Comparison of ENCODE assay signal across 8 mouse cellular contexts in the genomic region with DNA sequence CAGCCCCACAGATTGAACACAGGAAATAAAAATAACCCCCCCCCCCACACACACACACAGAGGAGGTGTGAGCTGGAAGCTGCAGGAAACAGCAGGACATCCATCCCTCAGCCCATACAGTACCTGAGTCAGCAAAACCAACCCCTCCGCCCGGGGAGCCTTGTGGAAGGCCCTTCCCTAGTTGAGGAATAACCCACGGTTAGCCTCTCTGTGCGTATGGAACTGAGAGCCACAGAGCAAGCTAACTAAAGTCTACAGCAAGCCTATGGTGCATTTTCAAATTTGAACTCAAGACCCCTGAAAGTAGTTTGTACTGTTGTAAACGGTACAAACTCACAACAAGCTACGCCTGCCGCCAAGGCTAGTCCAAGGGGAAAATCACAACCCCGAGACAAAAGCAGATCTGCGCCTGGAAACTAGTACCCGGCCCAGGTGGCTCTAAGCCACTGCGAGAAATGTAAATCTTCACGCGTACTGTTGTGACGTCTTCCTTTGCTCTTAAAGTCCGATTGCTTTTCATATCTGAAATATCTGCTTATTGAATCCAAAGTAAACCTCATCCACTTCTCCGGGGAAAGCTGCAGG. TPM values are rescaled to one million over a fixed set of nuclear protein-coding genes. Genes with fewer than 3 reads are reported as not detected.
DNase-seq lines count a peak whose midpoint lies in the region; ATAC-seq and TF ChIP-seq lines count a peak whose summit lies in the region.

No protein-coding gene starts in this region.

- no peak for DNase-seq in embryonic facial prominence, embryonic 10.5 days (ENCODE audit: low spot score)
- DNase-seq in lung, adult 2 months: no peak
- no peak for DNase-seq in spleen, postnatal 4 days (ENCODE audit: low spot score in 2 of 2)
- no peak for DNase-seq in cerebellum, adult 11 months

- 77% methylated on average over 16 of the region's 16 CpGs for WGBS in embryonic facial prominence, embryonic 12.5 days
- WGBS in embryonic facial prominence, embryonic 10.5 days: 78% methylated on average over 16 of the region's 16 CpGs
- WGBS in lung, embryonic 16.5 days: 48% methylated on average over 16 of the region's 16 CpGs
- 35% methylated on average over 16 of the region's 16 CpGs for WGBS in lung, adult 2 months
- 65% methylated on average over 16 of the region's 16 CpGs for WGBS in heart, embryonic 14.5 days
- WGBS in liver, embryonic 16.5 days (ENCODE audit: insufficient replicate concordance): 53% methylated on average over 16 of the region's 16 CpGs

- no peak overlapping the region for H3K4me3 ChIP-seq in embryonic facial prominence, embryonic 12.5 days
- no peak overlapping the region for H3K4me3 ChIP-seq in embryonic facial prominence, embryonic 10.5 days
- H3K4me3 ChIP-seq in lung, embryonic 16.5 days (ENCODE audit: low read length): no peak overlapping the region
- H3K4me3 ChIP-seq in lung, adult 2 months (replicated peaks; ENCODE audit: extremely low read depth, low read depth, low read length): no peak overlapping the region
- H3K4me3 ChIP-seq in heart, embryonic 14.5 days (ENCODE audit: control insufficient read depth in 1 of 2, insufficient read depth in 1 of 2, low read depth in 1 of 2, low read length in 2 of 2): no peak overlapping the region
- H3K4me3 ChIP-seq in liver, embryonic 16.5 days (ENCODE audit: low read depth, low read length): no peak overlapping the region

- no peaks in the 10 kb centered on the region for H3K9me3 ChIP-seq in embryonic facial prominence, embryonic 12.5 days
- H3K9me3 ChIP-seq in embryonic facial prominence, embryonic 10.5 days: no peaks in the 10 kb centered on the region
- H3K9me3 ChIP-seq in lung, embryonic 16.5 days (ENCODE audit: control insufficient read depth, low read length): no peaks in the 10 kb centered on the region
- H3K9me3 ChIP-seq in heart, embryonic 14.5 days (ENCODE audit: control insufficient read depth, low read length): no peaks in the 10 kb centered on the region
- no peaks in the 10 kb centered on the region for H3K9me3 ChIP-seq in liver, embryonic 16.5 days (replicated peaks; ENCODE audit: control insufficient read depth, low read length)

- peak overlapping the region; percentile 60 for H3K27ac ChIP-seq in embryonic facial prominence, embryonic 12.5 days
- H3K27ac ChIP-seq in embryonic facial prominence, embryonic 10.5 days (replicated peaks): no peak overlapping the region; the same call in 1 of the 2 replicates
- peak overlapping the region; percentile 87 for H3K27ac ChIP-seq in lung, embryonic 16.5 days (ENCODE audit: low read length)
- H3K27ac ChIP-seq in heart, embryonic 14.5 days (replicated peaks in 1 of 2; ENCODE audit: control insufficient read depth in 1 of 2, insufficient read depth in 1 of 2, low read depth in 2 of 2, low read length in 2 of 2): peak overlapping the region; percentile 60 to 82
- H3K27ac ChIP-seq in liver, embryonic 16.5 days (ENCODE audit: low read length): peak overlapping the region; percentile 37; the same call in 1 of the 2 replicates

- peaks cover 5% of the 10 kb centered on the region for H3K36me3 ChIP-seq in embryonic facial prominence, embryonic 12.5 days
- H3K36me3 ChIP-seq in embryonic facial prominence, embryonic 10.5 days (replicated peaks): peaks cover 24% of the 10 kb centered on the region
- peaks cover 11% of the 10 kb centered on the region for H3K36me3 ChIP-seq in lung, embryonic 16.5 days (ENCODE audit: control insufficient read depth, insufficient read depth, low read length)
- peaks cover 21% of the 10 kb centered on the region for H3K36me3 ChIP-seq in heart, embryonic 14.5 days (ENCODE audit: control insufficient read depth, insufficient read depth, low read length)
- H3K36me3 ChIP-seq in liver, embryonic 16.5 days (ENCODE audit: control insufficient read depth, insufficient read depth): peaks cover 5% of the 10 kb centered on the region

- no peak for TF ChIP-seq POLR2A in lung, adult 2 months (IDR thresholded peaks at IDR 0.05; ENCODE audit: borderline replicate concordance, extremely low read depth, low read depth, low read length)

- H3K27me3 ChIP-seq in embryonic facial prominence, embryonic 12.5 days: no peaks in the 10 kb centered on the region
- no peaks in the 10 kb centered on the region; the same call in 1 of the 2 replicates for H3K27me3 ChIP-seq in embryonic facial prominence, embryonic 10.5 days (replicated peaks; ENCODE audit: low read depth, poor library complexity, severe bottlenecking)
- no peaks in the 10 kb centered on the region for H3K27me3 ChIP-seq in lung, embryonic 16.5 days (ENCODE audit: control insufficient read depth, insufficient read depth, low read depth, low read length)
- H3K27me3 ChIP-seq in heart, embryonic 14.5 days (ENCODE audit: control insufficient read depth, insufficient read depth, low read length): no peaks in the 10 kb centered on the region
- H3K27me3 ChIP-seq in liver, embryonic 16.5 days (ENCODE audit: control insufficient read depth, insufficient read depth, low read depth, low read length): no peaks in the 10 kb centered on the region

- H3K4me2 ChIP-seq in embryonic facial prominence, embryonic 12.5 days (replicated peaks): 0 out of 2 replicates have a peak overlapping the region, but pooled peaks have one; percentile 7
- H3K4me2 ChIP-seq in lung, embryonic 16.5 days (ENCODE audit: low read depth, low read length): peak overlapping the region; percentile 19; the same call in 1 of the 2 replicates
- H3K4me2 ChIP-seq in heart, embryonic 14.5 days (ENCODE audit: low read length): peak overlapping the region; percentile 27
- 0 out of 2 replicates have a peak overlapping the region, but pooled peaks have one; percentile 27 for H3K4me2 ChIP-seq in liver, embryonic 16.5 days (ENCODE audit: low read depth, low read length)

- peaks cover 14% of the 10 kb centered on the region for H3K4me1 ChIP-seq in embryonic facial prominence, embryonic 12.5 days
- peaks cover 21% of the 10 kb centered on the region for H3K4me1 ChIP-seq in embryonic facial prominence, embryonic 10.5 days
- H3K4me1 ChIP-seq in lung, embryonic 16.5 days (replicated peaks; ENCODE audit: control insufficient read depth, insufficient read depth, low read length): peaks cover 28% of the 10 kb centered on the region
- H3K4me1 ChIP-seq in lung, adult 2 months (ENCODE audit: control insufficient read depth, insufficient read depth, low read length): peaks cover 15% of the 10 kb centered on the region
- peaks cover 35 to 38% of the 10 kb centered on the region in 2 experiments for H3K4me1 ChIP-seq in heart, embryonic 14.5 days (ENCODE audit: control insufficient read depth in 2 of 2, insufficient read depth in 2 of 2, low read length in 2 of 2)
- peaks cover 17% of the 10 kb centered on the region for H3K4me1 ChIP-seq in liver, embryonic 16.5 days (ENCODE audit: control insufficient read depth, low read depth, low read length)

- no peak for TF ChIP-seq CTCF in lung, adult 2 months (IDR thresholded peaks at IDR 0.05; ENCODE audit: insufficient read depth, low read length)

- H3K9ac ChIP-seq in embryonic facial prominence, embryonic 12.5 days: no peak overlapping the region
- H3K9ac ChIP-seq in lung, embryonic 16.5 days (ENCODE audit: low read length): peak overlapping the region; percentile 0
- H3K9ac ChIP-seq in heart, embryonic 14.5 days (ENCODE audit: low read length): peak overlapping the region; percentile 44
- H3K9ac ChIP-seq in liver, embryonic 16.5 days (ENCODE audit: low read depth, low read length): no peak overlapping the region

- ATAC-seq in embryonic facial prominence, embryonic 12.5 days (ENCODE audit: insufficient number of reproducible peaks, insufficient read depth, low FRiP score, low TSS enrichment): no peak
- ATAC-seq in lung, embryonic 16.5 days (ENCODE audit: low read depth): no peak; the same call in 1 of the 2 replicates
- peak; percentile 19; the same call in 1 of the 2 replicates for ATAC-seq in heart, embryonic 14.5 days (ENCODE audit: insufficient number of reproducible peaks, insufficient read depth, low FRiP score, low read depth)
- no peak for ATAC-seq in liver, embryonic 16.5 days (ENCODE audit: low read depth)

RNA-seq across cellular contexts. Expression of a gene that starts 20.3 kb away (rescaled TPM):
- polyA plus RNA-seq in embryonic facial prominence, embryonic 12.5 days (2016; fragmentation: Nextera tagmentation; extraction: Ambion mirVana): 264 and 270 TPM in 2 replicates
- polyA plus RNA-seq in embryonic facial prominence, embryonic 10.5 days (2016; fragmentation: Nextera tagmentation; extraction: Ambion mirVana): 229 and 238 TPM in 2 replicates
- 430 and 439 TPM in 2 replicates for polyA plus RNA-seq in lung, embryonic 16.5 days (2015; fragmentation: Nextera tagmentation; extraction: Ambion mirVana)
- 516 and 573 TPM in 2 replicates for polyA plus RNA-seq in lung, adult 2 months (2012; rRNA removed)
- polyA plus RNA-seq in heart, embryonic 14.5 days (2014; fragmentation: Nextera tagmentation; extraction: Ambion mirVana): 400 and 442 TPM in 2 replicates
- polyA plus RNA-seq in liver, embryonic 16.5 days (2015; fragmentation: Nextera tagmentation; extraction: Ambion mirVana): 205 and 226 TPM in 2 replicates

RNA-seq across cellular contexts. Expression of a gene that starts 20.3 kb away (rescaled TPM):
- polyA plus RNA-seq in embryonic facial prominence, embryonic 12.5 days (2016; fragmentation: Nextera tagmentation; extraction: Ambion mirVana): 51.5 and 51.9 TPM in 2 replicates
- polyA plus RNA-seq in embryonic facial prominence, embryonic 10.5 days (2016; fragmentation: Nextera tagmentation; extraction: Ambion mirVana): 37.3 and 39.9 TPM in 2 replicates
- polyA plus RNA-seq in lung, embryonic 16.5 days (2015; fragmentation: Nextera tagmentation; extraction: Ambion mirVana): 61.5 and 67.0 TPM in 2 replicates
- 53.5 and 70.4 TPM in 2 replicates for polyA plus RNA-seq in lung, adult 2 months (2012; rRNA removed)
- polyA plus RNA-seq in heart, embryonic 14.5 days (2014; fragmentation: Nextera tagmentation; extraction: Ambion mirVana): 118 and 121 TPM in 2 replicates
- 22.6 and 23.0 TPM in 2 replicates for polyA plus RNA-seq in liver, embryonic 16.5 days (2015; fragmentation: Nextera tagmentation; extraction: Ambion mirVana)

RNA-seq across cellular contexts. Expression of a gene that starts 51.1 kb away (rescaled TPM):
- polyA plus RNA-seq in embryonic facial prominence, embryonic 12.5 days (2016; fragmentation: Nextera tagmentation; extraction: Ambion mirVana): not detected in 2 replicates
- not detected in 2 replicates for polyA plus RNA-seq in embryonic facial prominence, embryonic 10.5 days (2016; fragmentation: Nextera tagmentation; extraction: Ambion mirVana)
- not detected in 2 replicates for polyA plus RNA-seq in lung, embryonic 16.5 days (2015; fragmentation: Nextera tagmentation; extraction: Ambion mirVana)
- polyA plus RNA-seq in lung, adult 2 months (2012; rRNA removed): not detected in 2 replicates
- polyA plus RNA-seq in heart, embryonic 14.5 days (2014; fragmentation: Nextera tagmentation; extraction: Ambion mirVana): 0.12 TPM in 1 of 2 replicates, not detected in the other
- polyA plus RNA-seq in liver, embryonic 16.5 days (2015; fragmentation: Nextera tagmentation; extraction: Ambion mirVana): not detected in 2 replicates

Comparison
In these comparisons a context has a peak if more than half of its experiments do, and no peak if none do; other contexts are left out.
1. H3K9ac ChIP-seq: peak in lung, embryonic 16.5 days (single experiment) and heart, embryonic 14.5 days (single experiment); none in embryonic facial prominence, embryonic 12.5 days (single experiment) and liver, embryonic 16.5 days (single experiment).
2. Peak in every context shown above with its lines, with median percentiles within 50 percentile points of each other: H3K4me2 ChIP-seq.